Mouse (Mus musculus) stomach, postnatal 0 days (tissue): ENCODE measurements around the gene Siae.

ENCODE experiments used
- CTCF ChIP-seq: IDR thresholded peaks from 2 replicates; pipeline ENCODE4 v1.5.1; 2016; ENCODE audit warnings: antibody characterized with exemption, low read depth, mild to moderate bottlenecking, moderate library complexity
- EP300 ChIP-seq: optimal IDR thresholded peaks from 2 replicates; pipeline ENCODE3; 2016; ENCODE audit warnings: antibody characterized with exemption

- TF ChIP-seq EP300 = no peak
- no peak for TF ChIP-seq CTCF
These were observed 8.3 kb downstream of the Siae start for GRCm38 (mm10) chr9:37563805-37564204.
